ENCODE assay signal across 21 mouse cellular contexts in the genomic region with DNA sequence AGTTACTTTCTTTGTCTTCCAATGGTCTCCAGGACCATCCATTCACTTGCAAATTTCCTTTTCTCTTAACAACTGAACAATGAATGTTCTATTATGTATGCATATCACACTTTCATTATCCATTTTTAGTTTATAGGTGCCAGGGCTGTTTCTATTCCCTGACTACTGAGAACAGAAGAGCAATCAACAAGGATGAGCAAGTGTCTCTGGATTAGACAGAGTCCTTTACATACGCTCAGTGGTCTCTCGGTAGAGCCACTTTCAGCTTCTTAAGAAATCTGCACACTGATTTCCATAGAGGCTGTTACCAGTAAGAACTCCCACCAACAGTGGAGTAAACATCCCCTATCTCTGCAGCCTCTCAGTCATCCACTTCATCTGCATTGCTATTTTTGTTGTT. TPM values are rescaled to one million over a fixed set of nuclear protein-coding genes. Genes with fewer than 3 reads are reported as not detected.
DNase-seq lines count a peak whose midpoint lies in the region; ATAC-seq and TF ChIP-seq lines count a peak whose summit lies in the region.
"Had no signal": no experiment of that assay in that cellular context is flagged by ENCODE, and none has a peak within 500 bp of the region (broad histone marks: within the 10 kb centered on the region; RNA-seq: fewer than 3 reads in every experiment).

No protein-coding gene starts in this region.

- H3K9ac ChIP-seq in midbrain, embryonic 11.5 days (ENCODE audit: low read length): no peak overlapping the region
- H3K9ac ChIP-seq in midbrain, postnatal 0 days (replicated peaks; ENCODE audit: low read length, poor library complexity, severe bottlenecking): no peak overlapping the region
- H3K9ac ChIP-seq: embryonic facial prominence, embryonic 12.5 days; forebrain, embryonic 13.5 days; forebrain, embryonic 15.5 days; forebrain, postnatal 0 days had no signal

- H3K27me3 ChIP-seq in midbrain, embryonic 11.5 days (ENCODE audit: control insufficient read depth, insufficient read depth, low read length): no peaks in the 10 kb centered on the region
- no peaks in the 10 kb centered on the region for H3K27me3 ChIP-seq in midbrain, postnatal 0 days (ENCODE audit: insufficient read depth, low read length)
- H3K27me3 ChIP-seq: embryonic facial prominence, embryonic 12.5 days; forebrain, embryonic 13.5 days; forebrain, embryonic 15.5 days; Patski had no signal

- H3K27ac ChIP-seq in midbrain, embryonic 11.5 days (ENCODE audit: low read depth, low read length): no peak overlapping the region
- no peak overlapping the region for H3K27ac ChIP-seq in midbrain, postnatal 0 days (ENCODE audit: low read depth, low read length)
- H3K27ac ChIP-seq: embryonic facial prominence, embryonic 10.5 days; embryonic facial prominence, embryonic 12.5 days; forebrain, embryonic 13.5 days; forebrain, embryonic 15.5 days had no signal

- no peaks in the 10 kb centered on the region for H3K4me1 ChIP-seq in midbrain, embryonic 11.5 days (ENCODE audit: control insufficient read depth, insufficient read depth, low read length)
- H3K4me1 ChIP-seq in midbrain, postnatal 0 days (ENCODE audit: insufficient read depth, low read length): no peaks in the 10 kb centered on the region
- H3K4me1 ChIP-seq: embryonic facial prominence, embryonic 10.5 days; embryonic facial prominence, embryonic 12.5 days; forebrain, embryonic 13.5 days; forebrain, embryonic 15.5 days had no signal

- no peaks in the 10 kb centered on the region for H3K9me3 ChIP-seq in midbrain, embryonic 11.5 days (ENCODE audit: control insufficient read depth, low read length)
- no peaks in the 10 kb centered on the region for H3K9me3 ChIP-seq in midbrain, postnatal 0 days (ENCODE audit: low read length)
- H3K9me3 ChIP-seq: embryonic facial prominence, embryonic 10.5 days; embryonic facial prominence, embryonic 12.5 days; forebrain, embryonic 13.5 days; forebrain, embryonic 15.5 days; G1E had no signal

- H3K4me3 ChIP-seq in midbrain, embryonic 11.5 days (ENCODE audit: low read depth, low read length): no peak overlapping the region
- no peak overlapping the region for H3K4me3 ChIP-seq in midbrain, postnatal 0 days (ENCODE audit: low read depth, low read length)
- H3K4me3 ChIP-seq: embryonic facial prominence, embryonic 10.5 days; embryonic facial prominence, embryonic 12.5 days; forebrain, embryonic 13.5 days; forebrain, embryonic 15.5 days had no signal

- WGBS in midbrain, embryonic 11.5 days: 44% methylated on average over 2 of the region's 2 CpGs
- 32% methylated on average over 2 of the region's 2 CpGs for WGBS in midbrain, postnatal 0 days

- no peaks in the 10 kb centered on the region for H3K36me3 ChIP-seq in midbrain, embryonic 11.5 days (ENCODE audit: control insufficient read depth, insufficient read depth, low read length)
- H3K36me3 ChIP-seq in midbrain, postnatal 0 days (ENCODE audit: insufficient read depth, low read length): peaks cover 3% of the 10 kb centered on the region; the same call in 1 of the 2 replicates

- no peak for TF ChIP-seq CTCF in midbrain, postnatal 0 days (IDR thresholded peaks at IDR 0.05)

- ATAC-seq in midbrain, embryonic 11.5 days (ENCODE audit: low FRiP score): peak; percentile 46; the same call in 1 of the 2 replicates
- no peak for ATAC-seq in midbrain, postnatal 0 days (ENCODE audit: low FRiP score)
- ATAC-seq: forebrain, embryonic 13.5 days; forebrain, embryonic 15.5 days; forebrain, postnatal 0 days; Patski had no signal

- peak; percentile 61 for DNase-seq in midbrain, embryonic 11.5 days (ENCODE audit: low spot score, missing footprints)
- DNase-seq in midbrain, postnatal 0 days (ENCODE audit: low spot score): no peak
- DNase-seq in ES-CJ7 (ENCODE audit: low read depth, low spot score): peak; percentile 18
- DNase-seq in R1 (ENCODE audit: low read depth, low spot score): peak; percentile 53
- no peak for DNase-seq in layer of hippocampus, adult 9-10 months (ENCODE audit: low spot score)
- DNase-seq in kidney, adult 8-10 months: no peak
- DNase-seq: adrenal gland, adult 2 months; adrenal gland, postnatal 10 days; adrenal gland, postnatal 25 days; cerebellum, adult 11-12 months; cerebellum, adult 2 months; cerebellum, adult 9-10 months; cerebellum, postnatal 10 days; cerebellum, postnatal 25 days; forebrain, postnatal 0 days had no signal

- no peak overlapping the region for H3K4me2 ChIP-seq in midbrain, embryonic 11.5 days
- H3K4me2 ChIP-seq in midbrain, postnatal 0 days (ENCODE audit: low read depth, low read length, poor library complexity, severe bottlenecking): no peak overlapping the region
- H3K4me2 ChIP-seq: embryonic facial prominence, embryonic 12.5 days; forebrain, embryonic 13.5 days; forebrain, embryonic 15.5 days had no signal

RNA-seq across cellular contexts. Expression of gene Bmt2, which starts 19.8 kb away (rescaled TPM):
- 26.5 and 29.1 TPM in 2 replicates for polyA plus RNA-seq in midbrain, embryonic 11.5 days (2014; fragmentation: Nextera tagmentation; extraction: Ambion mirVana)
- 28.9 and 31.9 TPM in 2 replicates for total RNA-seq in midbrain, postnatal 0 days (2014; rRNA removed)
- polyA plus RNA-seq in midbrain, postnatal 0 days (2015; fragmentation: Nextera tagmentation; extraction: Ambion mirVana): 10.0 and 11.0 TPM in 2 replicates

RNA-seq across cellular contexts. Expression of gene Tmem168, which starts 50.1 kb away (rescaled TPM):
- 37.2 and 40.4 TPM in 2 replicates for polyA plus RNA-seq in midbrain, embryonic 11.5 days (2014; fragmentation: Nextera tagmentation; extraction: Ambion mirVana)
- 16.6 and 19.5 TPM in 2 replicates for total RNA-seq in midbrain, postnatal 0 days (2014; rRNA removed)
- 12.5 and 15.0 TPM in 2 replicates for polyA plus RNA-seq in midbrain, postnatal 0 days (2015; fragmentation: Nextera tagmentation; extraction: Ambion mirVana)

Comparison
In these comparisons a context has a peak if more than half of its experiments do, and no peak if none do; other contexts are left out.
1. DNase-seq: peak in midbrain, embryonic 11.5 days (single experiment), ES-CJ7 (single experiment) and R1 (single experiment); none in midbrain, postnatal 0 days (single experiment), layer of hippocampus, adult 9-10 months (single experiment) and kidney, adult 8-10 months (0 of 2).